Mouse (Mus musculus): ENCODE results near the gene Snx14. TPM values are rescaled to one million over a fixed set of nuclear protein-coding genes. Genes with fewer than 3 reads are reported as not detected.
A peak's percentile ranks its signal among the peaks of the same experiment; 100 is the strongest.
"Not testable (repeated sequence)": the region's sequence is repeated elsewhere in the genome, so short reads cannot be mapped to it uniquely, and the experiment has no call there.

The Snx14 gene
- polyA plus RNA-seq, 1 experiment from 2014 or later: 20.3 TPM

GRCm38 (mm10) chr9:88480120-88480519 is 41.4 kb upstream of the Snx14 start:
- H3K9ac ChIP-seq (replicated peaks; ENCODE audit: low read depth): no peak overlapping the region
- no peaks in the 10 kb centered on the region for H3K9me3 ChIP-seq (ENCODE audit: low read length)
- WGBS: 3% methylated on average over 1 of the region's 1 CpGs
- peak overlapping the region; percentile 90 for H3K4me2 ChIP-seq (replicated peaks; ENCODE audit: low read depth, low read length)
- H3K4me3 ChIP-seq (ENCODE audit: low read depth, low read length): peak overlapping the region; percentile 93; the same call in 1 of the 2 replicates
- ATAC-seq (no peak), DNase-seq (ENCODE audit: low spot score) (peak; percentile 15)
- H3K36me3 ChIP-seq (ENCODE audit: insufficient read depth, low read length): no peaks in the 10 kb centered on the region; the same call in 1 of the 2 replicates
- no peaks in the 10 kb centered on the region for H3K27me3 ChIP-seq (replicated peaks; ENCODE audit: insufficient read depth, low read length)
- TF ChIP-seq CTCF (IDR thresholded peaks at IDR 0.05) (no peak), EP300 (IDR thresholded peaks at IDR 0.05) (no peak)
- H3K27ac ChIP-seq (ENCODE audit: low read length): no peak overlapping the region
- H3K4me1 ChIP-seq (ENCODE audit: insufficient read depth, low read depth, low read length): peaks cover 8% of the 10 kb centered on the region; the same call in 1 of the 2 replicates

GRCm38 (mm10) chr9:88476138-88476537 is 37.4 kb upstream of the Snx14 start:
- peaks cover 12% of the 10 kb centered on the region; the same call in 1 of the 2 replicates for H3K36me3 ChIP-seq (ENCODE audit: insufficient read depth, low read length)
- 28% methylated on average over 1 of the region's 1 CpGs for WGBS
- no peak overlapping the region for H3K9ac ChIP-seq (replicated peaks; ENCODE audit: low read depth)
- no peak overlapping the region for H3K27ac ChIP-seq (ENCODE audit: low read length)
- H3K4me2 ChIP-seq (replicated peaks; ENCODE audit: low read depth, low read length): no peak overlapping the region
- DNase-seq (ENCODE audit: low spot score) (peak; percentile 16), ATAC-seq (no peak)
- H3K4me1 ChIP-seq (ENCODE audit: insufficient read depth, low read depth, low read length): peaks cover 5% of the 10 kb centered on the region; the same call in 1 of the 2 replicates
- no peak for TF ChIP-seq EP300 (IDR thresholded peaks at IDR 0.05)
- peak; percentile 45 for TF ChIP-seq CTCF (IDR thresholded peaks at IDR 0.05)
- H3K9me3 ChIP-seq (ENCODE audit: low read length): no peaks in the 10 kb centered on the region
- H3K4me3 ChIP-seq (ENCODE audit: low read depth, low read length): no peak overlapping the region
- H3K27me3 ChIP-seq (replicated peaks; ENCODE audit: insufficient read depth, low read length): no peaks in the 10 kb centered on the region

- peaks cover 19% of the 10 kb centered on the region; the same call in 1 of the 2 replicates for H3K36me3 ChIP-seq (ENCODE audit: insufficient read depth, low read length)
- not testable (repeated sequence) for ATAC-seq
Observed at GRCm38 (mm10) chr9:88461017-88461416, 22.3 kb upstream of the Snx14 start.

GRCm38 (mm10) chr9:88439991-88440390 is 1.2 kb upstream of the Snx14 start:
- no peak for TF ChIP-seq CTCF (IDR thresholded peaks at IDR 0.05)
- no peak for TF ChIP-seq EP300 (IDR thresholded peaks at IDR 0.05)
- Histone ChIP-seq H3K4me1 (ENCODE audit: insufficient read depth, low read depth, low read length) (peaks cover 5% of the 10 kb centered on the region; the same call in 1 of the 2 replicates), H3K9me3 (ENCODE audit: low read length) (no peaks in the 10 kb centered on the region), H3K27ac (ENCODE audit: low read length) (no peak overlapping the region), H3K4me2 (replicated peaks; ENCODE audit: low read depth, low read length) (no peak overlapping the region), H3K9ac (replicated peaks; ENCODE audit: low read depth) (no peak overlapping the region), H3K36me3 (ENCODE audit: insufficient read depth, low read length) (no peaks in the 10 kb centered on the region), H3K27me3 (replicated peaks; ENCODE audit: insufficient read depth, low read length) (no peaks in the 10 kb centered on the region), H3K4me3 (ENCODE audit: low read depth, low read length) (no peak overlapping the region)
- DNase-seq (ENCODE audit: low spot score) (no peak), ATAC-seq (no peak)
- WGBS: 22% methylated on average over 5 of the region's 5 CpGs

More at GRCm38 (mm10) chr9:88461017-88461416, 22.3 kb upstream of the Snx14 start:
- 87% methylated on average over 4 of the region's 4 CpGs for WGBS
- H3K4me1 ChIP-seq (ENCODE audit: insufficient read depth, low read depth, low read length); H3K27ac ChIP-seq (ENCODE audit: low read length); H3K4me2 ChIP-seq (replicated peaks; ENCODE audit: low read depth, low read length); DNase-seq (ENCODE audit: low spot score); H3K27me3 ChIP-seq (replicated peaks; ENCODE audit: insufficient read depth, low read length); H3K9me3 ChIP-seq (ENCODE audit: low read length); H3K4me3 ChIP-seq (ENCODE audit: low read depth, low read length); H3K9ac ChIP-seq (replicated peaks; ENCODE audit: low read depth): not testable (repeated sequence)

- Histone ChIP-seq H3K4me2 (replicated peaks; ENCODE audit: low read depth, low read length) (peak overlapping the region; percentile 89), H3K36me3 (ENCODE audit: insufficient read depth, low read length) (no peaks in the 10 kb centered on the region), H3K4me1 (ENCODE audit: insufficient read depth, low read depth, low read length) (peaks cover 5% of the 10 kb centered on the region; the same call in 1 of the 2 replicates), H3K27me3 (replicated peaks; ENCODE audit: insufficient read depth, low read length) (no peaks in the 10 kb centered on the region), H3K27ac (ENCODE audit: low read length) (peak overlapping the region; percentile 92), H3K9me3 (ENCODE audit: low read length) (no peaks in the 10 kb centered on the region), H3K9ac (replicated peaks; ENCODE audit: low read depth) (peak overlapping the region; percentile 32; the same call in 1 of the 2 replicates), H3K4me3 (ENCODE audit: low read depth, low read length) (peak overlapping the region; percentile 80)
- WGBS: under 1% methylated on average over 17 of the region's 17 CpGs
- ATAC-seq (peak; percentile 25), DNase-seq (ENCODE audit: low spot score) (no peak)
- TF ChIP-seq CTCF (IDR thresholded peaks at IDR 0.05) (no peak), EP300 (IDR thresholded peaks at IDR 0.05) (no peak)
Observed at GRCm38 (mm10) chr9:88439238-88439600, 461 bp upstream of the Snx14 start.

- Histone ChIP-seq H3K9ac (replicated peaks; ENCODE audit: low read depth) (peak overlapping the region; percentile 82), H3K4me3 (ENCODE audit: low read depth, low read length) (peak overlapping the region; percentile 80), H3K36me3 (ENCODE audit: insufficient read depth, low read length) (no peaks in the 10 kb centered on the region), H3K4me1 (ENCODE audit: insufficient read depth, low read depth, low read length) (peaks cover 5% of the 10 kb centered on the region; the same call in 1 of the 2 replicates), H3K27me3 (replicated peaks; ENCODE audit: insufficient read depth, low read length) (no peaks in the 10 kb centered on the region), H3K27ac (ENCODE audit: low read length) (peak overlapping the region; percentile 92), H3K4me2 (replicated peaks; ENCODE audit: low read depth, low read length) (peak overlapping the region; percentile 89), H3K9me3 (ENCODE audit: low read length) (no peaks in the 10 kb centered on the region)
- DNase-seq (ENCODE audit: low spot score) (peak; percentile 42), ATAC-seq (no peak)
- 2% methylated on average over 15 of the region's 15 CpGs for WGBS
- no peak for TF ChIP-seq EP300 (IDR thresholded peaks at IDR 0.05)
- TF ChIP-seq CTCF (IDR thresholded peaks at IDR 0.05): no peak
Observed at GRCm38 (mm10) chr9:88438237-88438554, 562 bp downstream of the Snx14 start.

Measured in lung, postnatal 0 days (tissue).